Mouse (Mus musculus): Measurements from ENCODE around the gene Nr5a1.

- TF ChIP-seq ZC3H11A (IDR thresholded peaks at IDR 0.05; ENCODE audit: low read depth, low read length), result no peak
- TF ChIP-seq POLR2A (IDR thresholded peaks at IDR 0.05; ENCODE audit: low read depth, low read length), result no peak
- TF ChIP-seq ZNF384 (IDR thresholded peaks at IDR 0.05; ENCODE audit: low read depth, low read length), result no peak
- TF ChIP-seq GABPA (IDR thresholded peaks at IDR 0.05; ENCODE audit: insufficient replicate concordance, low read depth, low read length), result no peak
- no peak for TF ChIP-seq MEF2A (IDR thresholded peaks at IDR 0.05; ENCODE audit: borderline replicate concordance, low read depth, low read length)
- no peak for TF ChIP-seq CTCF (conservative IDR thresholded peaks at IDR 0.05 in 1 of 2, IDR thresholded peaks at IDR 0.05 in 1 of 2; ENCODE audit: low read depth in 2 of 2, low read length in 2 of 2)
- no peak for TF ChIP-seq RCOR1 (conservative IDR thresholded peaks at IDR 0.05; ENCODE audit: low read depth, low read length)
- no peak for TF ChIP-seq ZKSCAN1 (IDR thresholded peaks at IDR 0.05; ENCODE audit: borderline replicate concordance, low read depth, low read length)
- no peak for TF ChIP-seq ELF1 (IDR thresholded peaks at IDR 0.05; ENCODE audit: low read depth, low read length)
- no peak for TF ChIP-seq NRF1 (IDR thresholded peaks at IDR 0.05; ENCODE audit: low read depth, low read length)
- no peak for TF ChIP-seq TCF12 (IDR thresholded peaks at IDR 0.05; ENCODE audit: low read depth, low read length)
These were observed 1.6 kb downstream of the Nr5a1 start for GRCm38 (mm10) chr2:38712769-38713125.
